Mouse (Mus musculus): Measurements from ENCODE around the gene Stoml2. TPM values are rescaled to one million over a fixed set of nuclear protein-coding genes. Genes with fewer than 3 reads are reported as not detected.

Stoml2 gene
- total RNA-seq (2015), result 127 and 153 TPM in 2 replicates
- 114 and 168 TPM in 2 replicates for total RNA-seq (2017)

- peak; percentile 97 for ATAC-seq (replicated peaks; ENCODE audit: poor library complexity)
Measured at GRCm38 (mm10) chr4:43031237-43031995, at the start of gene Stoml2. Stoml2 (minus strand) TSS chr4:43031710.

- no peak for ATAC-seq (replicated peaks; ENCODE audit: poor library complexity)
Measured at GRCm38 (mm10) chr4:43078071-43078718, 46.7 kb upstream of the Stoml2 start.

- no peak for ATAC-seq (replicated peaks; ENCODE audit: poor library complexity)
Measured at GRCm38 (mm10) chr4:43074923-43075322, 43.4 kb upstream of the Stoml2 start.

- ATAC-seq (replicated peaks; ENCODE audit: poor library complexity), result no peak
Measured at GRCm38 (mm10) chr4:43065471-43065870, 34.0 kb upstream of the Stoml2 start.

GRCm38 (mm10) chr4:43060286-43060685 lies 28.8 kb upstream of the Stoml2 start:
- no peak for ATAC-seq (replicated peaks; ENCODE audit: poor library complexity)

- no peak for ATAC-seq (replicated peaks; ENCODE audit: poor library complexity)
Measured at GRCm38 (mm10) chr4:43059697-43060096, 28.2 kb upstream of the Stoml2 start.

- ATAC-seq (replicated peaks; ENCODE audit: poor library complexity), result peak; percentile 99
Measured at GRCm38 (mm10) chr4:43058753-43059654, 27.5 kb upstream of the Stoml2 start, which contains the start of gene Unc13b. Unc13b (plus strand) TSS chr4:43058953.

- ATAC-seq (replicated peaks; ENCODE audit: poor library complexity), result no peak
Measured at GRCm38 (mm10) chr4:43058392-43058752, 26.9 kb upstream of the Stoml2 start.

GRCm38 (mm10) chr4:43057654-43058053 lies 26.1 kb upstream of the Stoml2 start:
- no peak for ATAC-seq (replicated peaks; ENCODE audit: poor library complexity)

- peak; percentile 93 for ATAC-seq (replicated peaks; ENCODE audit: poor library complexity)
Measured at GRCm38 (mm10) chr4:43052627-43053026, 21.1 kb upstream of the Stoml2 start.

GRCm38 (mm10) chr4:43047231-43047630 lies 15.7 kb upstream of the Stoml2 start:
- ATAC-seq (replicated peaks; ENCODE audit: poor library complexity), result peak; percentile 50

GRCm38 (mm10) chr4:43046607-43047006 lies 15.1 kb upstream of the Stoml2 start:
- ATAC-seq (replicated peaks; ENCODE audit: poor library complexity), result no peak

GRCm38 (mm10) chr4:43045659-43046302 lies 14.3 kb upstream of the Stoml2 start, which contains the start of gene Fam214b:
Fam214b (minus strand) TSS chr4:43046220.
- ATAC-seq (replicated peaks; ENCODE audit: poor library complexity), result peak; percentile 75

- no peak for ATAC-seq (replicated peaks; ENCODE audit: poor library complexity)
Measured at GRCm38 (mm10) chr4:43045285-43045658, 13.8 kb upstream of the Stoml2 start.

- peak; percentile 30 for ATAC-seq (replicated peaks; ENCODE audit: poor library complexity)
Measured at GRCm38 (mm10) chr4:43044673-43045072, 13.2 kb upstream of the Stoml2 start.

- ATAC-seq (replicated peaks; ENCODE audit: poor library complexity), result peak; percentile 32
Measured at GRCm38 (mm10) chr4:43043644-43044357, 12.3 kb upstream of the Stoml2 start.

GRCm38 (mm10) chr4:43040881-43041547 lies 9.5 kb upstream of the Stoml2 start:
- ATAC-seq (replicated peaks; ENCODE audit: poor library complexity), result no peak

GRCm38 (mm10) chr4:43040114-43040572 lies 8.6 kb upstream of the Stoml2 start:
- ATAC-seq (replicated peaks; ENCODE audit: poor library complexity), result peak; percentile 85

GRCm38 (mm10) chr4:43039609-43040008 lies 8.1 kb upstream of the Stoml2 start:
- ATAC-seq (replicated peaks; ENCODE audit: poor library complexity), result no peak

All from megakaryocyte progenitor cell, adult 5-6 weeks (primary cell).